Mouse (Mus musculus) kidney, embryonic 14.5 days (tissue): ENCODE measurements at regions not wholly inside any gene's neighbourhood (a gene's known extent, or its start where the extent isn't known, plus 50 kb on each side); places are given as distances from the start of the nearest gene placed in this dataset.

ENCODE experiments used
- ATAC-seq: fragments of 200-750 bp; cut with Nextera tagmentation; 2 replicates; pipeline ENCODE4 v1.8.0; 2017; ENCODE audit warnings: moderate number of reproducible peaks, mild to moderate bottlenecking, moderate TSS enrichment, moderate library complexity; ENCODE audit not compliant: low FRiP score, low TSS enrichment
- H3K27ac ChIP-seq: fragments of 300-500 bp; sonication (generic); 2 replicates; pipeline ENCODE4 v1.5.1; 2014; ENCODE audit warnings: low read depth, mild to moderate bottlenecking, low read length, moderate library complexity, mixed read lengths
- H3K27me3 ChIP-seq: fragments of 300-500 bp; sonication (generic); 2 replicates; pipeline ENCODE4 v1.6.1; 2014; ENCODE audit warnings: mild to moderate bottlenecking, low read length; ENCODE audit not compliant: control insufficient read depth, insufficient read depth
- H3K36me3 ChIP-seq: fragments of 300-500 bp; sonication (generic); 2 replicates; pipeline ENCODE4 v1.6.1; 2014; ENCODE audit warnings: low read length, mixed read lengths; ENCODE audit not compliant: control insufficient read depth, insufficient read depth
- H3K4me1 ChIP-seq: fragments of 300-500 bp; sonication (generic); 2 replicates; pipeline ENCODE4 v1.6.1; 2014; ENCODE audit warnings: low read length, mixed read lengths; ENCODE audit not compliant: control insufficient read depth, insufficient read depth
- H3K4me2 ChIP-seq: fragments of 300-500 bp; sonication (generic); replicated peaks from 2 replicates; pipeline ENCODE4 v1.6.1; 2014; ENCODE audit warnings: low read depth, mild to moderate bottlenecking, low read length
- H3K4me3 ChIP-seq: fragments of 300-500 bp; sonication (generic); 2 replicates; pipeline ENCODE4 v1.5.1; 2014; ENCODE audit warnings: mild to moderate bottlenecking, low read length
- H3K9ac ChIP-seq: fragments of 300-500 bp; sonication (generic); 2 replicates; pipeline ENCODE4 v1.6.1; 2014; ENCODE audit warnings: low read depth, mild to moderate bottlenecking, low read length, moderate library complexity
- H3K9me3 ChIP-seq: fragments of 300-500 bp; sonication (generic); 2 replicates; pipeline ENCODE4 v1.6.1; 2016; ENCODE audit warnings: low read length; ENCODE audit not compliant: control insufficient read depth
- WGBS: fragments of 180-500 bp; shearing (Covaris S2); extraction: QIAGEN DNeasy Blood & Tissue Kit; methylation state at CpG from one replicate; pipeline ENCODE4 v1.1.7; 2014; 5-methylcytosine and 5-hydroxymethylcytosine counted together

- H3K9ac ChIP-seq: no peak overlapping the region
- no peaks in the 10 kb centered on the region for H3K27me3 ChIP-seq
- no peak overlapping the region for H3K4me2 ChIP-seq
- H3K36me3 ChIP-seq: no peaks in the 10 kb centered on the region
- no peak overlapping the region for H3K4me3 ChIP-seq
- WGBS: 86% methylated on average over 5 of the region's 5 CpGs
- no peaks in the 10 kb centered on the region for H3K9me3 ChIP-seq
- ATAC-seq: no peak
- H3K27ac ChIP-seq: no peak overlapping the region
- H3K4me1 ChIP-seq: no peaks in the 10 kb centered on the region
Measured at GRCm38 (mm10) chr1:194363917-194364316, 254.1 kb upstream of the Plxna2 start.

GRCm38 (mm10) chr1:194363129-194363768, 254.8 kb upstream of the Plxna2 start:
- Histone ChIP-seq H3K27me3 (no peaks in the 10 kb centered on the region), H3K4me1 (no peaks in the 10 kb centered on the region), H3K4me2 (no peak overlapping the region), H3K9me3 (no peaks in the 10 kb centered on the region), H3K36me3 (no peaks in the 10 kb centered on the region), H3K9ac (no peak overlapping the region), H3K4me3 (no peak overlapping the region), H3K27ac (no peak overlapping the region)
- WGBS: 19% methylated on average over 1 of the region's 1 CpGs
- peak; percentile 64; the same call in 1 of the 2 replicates for ATAC-seq

- Histone ChIP-seq H3K4me2 (no peak overlapping the region), H3K9ac (no peak overlapping the region), H3K4me3 (no peak overlapping the region), H3K4me1 (no peaks in the 10 kb centered on the region), H3K27ac (no peak overlapping the region; the same call in 1 of the 2 replicates), H3K9me3 (no peaks in the 10 kb centered on the region), H3K27me3 (no peaks in the 10 kb centered on the region), H3K36me3 (no peaks in the 10 kb centered on the region)
- no peak for ATAC-seq
Measured at GRCm38 (mm10) chr1:194362298-194362697, 255.7 kb upstream of the Plxna2 start.

GRCm38 (mm10) chr1:194361316-194361715, 256.7 kb upstream of the Plxna2 start:
- Histone ChIP-seq H3K4me3 (no peak overlapping the region), H3K4me2 (no peak overlapping the region), H3K27ac (no peak overlapping the region), H3K9ac (no peak overlapping the region), H3K9me3 (no peaks in the 10 kb centered on the region), H3K27me3 (no peaks in the 10 kb centered on the region), H3K4me1 (no peaks in the 10 kb centered on the region), H3K36me3 (no peaks in the 10 kb centered on the region)
- ATAC-seq: no peak
- 64% methylated on average over 1 of the region's 1 CpGs for WGBS

GRCm38 (mm10) chr1:194354332-194355120, 263.5 kb upstream of the Plxna2 start:
- ATAC-seq: peak; percentile 94
- Histone ChIP-seq H3K9me3 (no peaks in the 10 kb centered on the region), H3K4me2 (no peak overlapping the region), H3K9ac (no peak overlapping the region), H3K27me3 (no peaks in the 10 kb centered on the region), H3K4me3 (no peak overlapping the region), H3K4me1 (no peaks in the 10 kb centered on the region), H3K36me3 (no peaks in the 10 kb centered on the region), H3K27ac (no peak overlapping the region)
- WGBS: 14% methylated on average over 1 of the region's 1 CpGs

- Histone ChIP-seq H3K4me3 (no peak overlapping the region), H3K4me1 (no peaks in the 10 kb centered on the region), H3K9me3 (no peaks in the 10 kb centered on the region), H3K9ac (no peak overlapping the region), H3K27me3 (no peaks in the 10 kb centered on the region), H3K27ac (no peak overlapping the region), H3K4me2 (no peak overlapping the region), H3K36me3 (no peaks in the 10 kb centered on the region)
- 61% methylated on average over 3 of the region's 3 CpGs for WGBS
- ATAC-seq: no peak
Measured at GRCm38 (mm10) chr1:194345304-194346033, 272.5 kb upstream of the Plxna2 start.

DNA sequence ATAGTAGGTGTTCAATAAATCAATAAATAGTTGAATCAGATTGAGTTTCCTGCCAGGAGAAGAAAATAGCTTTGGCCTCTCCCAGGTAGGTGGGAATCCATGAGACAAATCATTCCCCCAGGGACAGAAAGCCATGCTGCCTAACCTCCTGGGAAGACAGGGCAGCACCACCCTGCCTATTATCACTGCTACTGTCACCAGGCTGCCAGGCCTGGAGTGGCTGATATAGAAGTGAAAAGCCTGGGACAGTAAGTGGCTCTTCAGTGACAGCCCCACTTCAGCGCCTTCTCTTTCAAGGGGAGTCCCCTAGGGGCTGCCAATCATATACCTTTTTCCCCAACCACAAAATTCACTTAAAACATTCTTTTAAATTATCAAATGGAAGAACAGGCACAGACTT, 275.4 kb upstream of the Plxna2 start:
- Histone ChIP-seq H3K9me3 (no peaks in the 10 kb centered on the region), H3K4me2 (no peak overlapping the region), H3K4me1 (no peaks in the 10 kb centered on the region), H3K27ac (no peak overlapping the region), H3K9ac (no peak overlapping the region), H3K4me3 (no peak overlapping the region), H3K36me3 (no peaks in the 10 kb centered on the region), H3K27me3 (no peaks in the 10 kb centered on the region)
- no peak for ATAC-seq
- 88% methylated on average over 1 of the region's 1 CpGs for WGBS

- no peaks in the 10 kb centered on the region for H3K4me1 ChIP-seq
- 40% methylated on average over 3 of the region's 3 CpGs for WGBS
- no peak for ATAC-seq
Measured at GRCm38 (mm10) chr1:194341758-194342157, 276.3 kb upstream of the Plxna2 start.

More at GRCm38 (mm10) chr1:194341758-194342157, 276.3 kb upstream of the Plxna2 start:
- no peak overlapping the region for H3K27ac ChIP-seq
- no peaks in the 10 kb centered on the region for H3K36me3 ChIP-seq
- no peaks in the 10 kb centered on the region for H3K27me3 ChIP-seq
- H3K4me3 ChIP-seq: no peak overlapping the region
- H3K4me2 ChIP-seq: no peak overlapping the region
- no peaks in the 10 kb centered on the region for H3K9me3 ChIP-seq
- H3K9ac ChIP-seq: no peak overlapping the region
